Mouse (Mus musculus) cortical plate, adult 2 months (tissue): ENCODE measurements around the gene Bcas3. TPM values are rescaled to one million over a fixed set of nuclear protein-coding genes. Genes with fewer than 3 reads are reported as not detected.
"Not testable (repeated sequence)": the region's sequence is repeated elsewhere in the genome, so short reads cannot be mapped to it uniquely, and the experiment has no call there.

Source experiments
- H3K27ac ChIP-seq: fragments of 200-500 bp; 2 replicates; pipeline ENCODE4 v1.5.1; 2012; ENCODE audit warnings: low read length, control low read depth, inconsistent platforms; ENCODE audit not compliant: insufficient read depth
- H3K4me1 ChIP-seq: fragments of 200-500 bp; 2 replicates; pipeline ENCODE4 v1.6.1; 2011; ENCODE audit warnings: low read length; ENCODE audit not compliant: control insufficient read depth, insufficient read depth
- H3K4me3 ChIP-seq: fragments of 200-500 bp; 2 replicates; pipeline ENCODE4 v1.5.1; 2011; ENCODE audit warnings: mild to moderate bottlenecking, low read length, control low read depth; ENCODE audit not compliant: insufficient read depth
- CTCF ChIP-seq: fragments of 200-500 bp; IDR thresholded peaks from 2 replicates; pipeline ENCODE4 v1.5.1; 2011; ENCODE audit warnings: mild to moderate bottlenecking, control low read depth, low read length; ENCODE audit not compliant: insufficient read depth; ENCODE audit errors: extremely low read depth
- POLR2A ChIP-seq: fragments of 200-500 bp; IDR thresholded peaks from 2 replicates; pipeline ENCODE4 v1.6.1; 2011; ENCODE audit warnings: mild to moderate bottlenecking, low read length, control low read depth; ENCODE audit not compliant: insufficient read depth; ENCODE audit errors: extremely low read depth
- polyA plus RNA-seq: library from polyadenylated mRNA; depleted of rRNA; stranded (reverse); fragments of >200 nt; gene quantifications from 2 replicates; pipeline ENCODE4 v1.2.3, GENCODE M21; 2012

The Bcas3 gene
- polyA plus RNA-seq, 1 experiment: 47.1 TPM

DNA sequence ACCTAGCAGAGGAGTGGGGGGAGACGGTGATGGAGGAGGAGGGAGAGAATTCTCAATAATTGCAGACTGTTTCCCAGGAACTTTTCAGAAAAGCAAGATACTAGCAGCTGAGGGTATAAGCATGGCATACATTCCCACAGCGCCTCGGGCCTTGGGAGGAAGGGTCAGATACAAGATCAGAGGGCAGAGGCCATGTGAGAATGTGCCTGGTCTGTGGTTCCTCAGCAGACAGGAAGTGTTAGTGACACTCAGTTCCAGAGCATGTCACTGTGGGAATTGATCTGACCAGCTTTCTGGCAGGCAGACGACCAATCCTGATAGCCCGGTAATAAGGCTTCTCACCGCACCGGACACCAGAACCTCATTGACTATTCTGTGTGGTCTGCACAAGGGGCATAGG, 357.2 kb downstream of the Bcas3 start:
- H3K4me1 ChIP-seq: no peaks in the 10 kb centered on the region
- no peak for TF ChIP-seq POLR2A
- no peak for TF ChIP-seq CTCF
- no peak overlapping the region for H3K4me3 ChIP-seq
- H3K27ac ChIP-seq: no peak overlapping the region

DNA sequence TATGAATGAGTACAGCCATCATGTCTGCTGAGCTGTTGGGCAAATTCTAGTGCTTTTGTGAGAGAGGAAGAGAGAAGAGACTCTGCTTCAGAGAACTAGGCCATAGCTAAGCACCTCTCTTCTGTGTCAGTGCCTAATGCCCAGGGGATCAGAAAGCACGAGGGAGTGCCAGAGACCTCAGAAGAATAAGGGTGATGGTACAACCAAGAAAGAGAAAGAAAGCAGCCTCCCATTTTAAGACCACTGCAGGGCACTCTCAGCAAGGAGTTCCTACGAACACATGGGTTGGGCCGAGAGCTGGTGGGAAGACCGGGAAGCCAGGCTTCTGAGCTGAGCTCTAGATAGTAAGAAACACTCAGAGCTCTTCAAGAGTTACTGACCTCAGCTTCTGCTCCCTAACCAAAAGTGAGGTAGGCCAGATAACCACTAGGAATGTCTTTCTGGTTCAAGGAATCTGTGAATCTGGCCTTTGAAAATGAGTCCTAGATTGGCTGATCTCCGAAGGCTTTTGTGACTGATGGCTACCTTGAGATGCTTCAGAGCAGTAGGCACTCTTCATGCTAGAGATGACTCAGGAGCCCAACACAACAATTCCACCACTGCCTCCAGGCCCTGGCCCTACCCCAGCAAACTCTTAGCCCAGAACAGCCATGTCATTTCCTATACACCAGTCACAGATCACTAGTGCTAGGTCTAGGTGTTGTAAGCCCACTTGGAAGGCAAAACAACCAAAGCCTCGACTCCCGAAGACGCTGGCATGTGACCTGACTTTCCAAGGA, 359.2 kb downstream of the Bcas3 start:
- Histone ChIP-seq H3K4me3 (no peak overlapping the region), H3K4me1 (no peaks in the 10 kb centered on the region), H3K27ac (no peak overlapping the region; the same call in 1 of the 2 replicates)
- TF ChIP-seq POLR2A (no peak), CTCF (no peak)

DNA sequence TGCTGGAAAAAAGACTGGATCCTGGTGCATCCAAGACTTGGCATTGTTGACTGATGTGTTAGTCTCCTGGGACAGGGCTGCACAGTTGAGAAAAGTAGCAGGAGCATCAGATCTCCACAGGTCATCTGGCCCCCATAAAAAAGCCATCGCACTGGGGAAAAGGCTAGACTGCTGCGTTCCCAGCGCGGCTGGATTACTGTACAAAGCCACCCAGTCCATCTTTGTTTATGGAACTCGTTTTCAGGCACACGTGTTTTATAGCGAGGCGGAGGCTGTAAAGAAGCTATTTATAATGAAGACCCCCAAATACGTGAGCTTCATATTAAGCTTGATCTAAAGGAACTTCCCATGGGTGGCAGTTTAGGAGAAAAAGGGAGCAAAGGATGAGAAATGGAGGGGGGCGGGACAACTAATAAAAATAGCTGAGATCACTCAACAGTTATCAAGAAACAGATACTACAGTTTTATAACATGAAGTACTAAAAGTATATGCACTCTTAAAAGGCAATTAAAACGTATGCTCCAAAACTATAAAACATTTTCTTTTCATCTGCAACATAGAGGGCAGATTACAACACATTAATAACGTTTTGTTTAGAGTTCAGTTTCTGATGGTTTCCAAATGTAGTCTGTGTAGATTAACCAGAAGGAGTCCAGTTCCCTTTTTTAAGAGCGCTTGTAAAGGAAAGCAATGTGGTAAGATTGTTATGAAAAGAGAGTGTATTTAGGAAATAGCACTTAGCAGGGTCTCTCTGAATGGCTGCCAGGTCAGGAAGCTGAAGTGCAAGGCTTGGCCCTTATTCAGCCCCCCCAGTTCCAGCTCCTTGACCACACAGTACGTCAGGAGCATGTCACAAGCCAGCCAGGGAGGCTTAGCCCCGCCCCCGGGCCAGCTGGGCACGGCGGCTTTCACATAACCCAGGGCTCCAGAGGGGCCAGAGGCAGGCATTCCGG, 360.2 kb downstream of the Bcas3 start:
- Histone ChIP-seq H3K27ac (no peak overlapping the region), H3K4me3 (no peak overlapping the region), H3K4me1 (no peaks in the 10 kb centered on the region)
- no peak for TF ChIP-seq POLR2A
- TF ChIP-seq CTCF: no peak

DNA sequence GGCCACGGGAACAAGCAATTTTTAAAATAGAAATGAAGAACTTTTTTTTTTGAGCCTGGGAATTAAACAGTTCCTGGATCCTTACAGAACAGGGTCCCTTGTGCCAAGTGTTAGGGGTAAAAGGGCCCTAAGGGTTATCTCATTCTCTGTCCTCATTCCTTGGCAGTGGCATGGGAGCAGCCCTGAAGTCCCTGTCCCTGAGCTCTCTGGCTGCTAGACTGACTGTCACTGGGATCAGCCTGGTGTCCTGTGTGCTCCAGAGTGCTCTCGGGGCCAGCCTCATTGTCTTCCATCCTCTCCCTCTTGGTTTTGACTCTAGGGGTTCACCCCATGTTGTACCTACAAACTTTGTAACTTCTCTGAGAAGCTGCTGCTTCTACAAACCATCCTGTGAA, 360.8 kb downstream of the Bcas3 start:
- no peak overlapping the region for H3K27ac ChIP-seq
- TF ChIP-seq POLR2A: no peak
- no peak for TF ChIP-seq CTCF
- no peak overlapping the region for H3K4me3 ChIP-seq
- H3K4me1 ChIP-seq: no peaks in the 10 kb centered on the region

DNA sequence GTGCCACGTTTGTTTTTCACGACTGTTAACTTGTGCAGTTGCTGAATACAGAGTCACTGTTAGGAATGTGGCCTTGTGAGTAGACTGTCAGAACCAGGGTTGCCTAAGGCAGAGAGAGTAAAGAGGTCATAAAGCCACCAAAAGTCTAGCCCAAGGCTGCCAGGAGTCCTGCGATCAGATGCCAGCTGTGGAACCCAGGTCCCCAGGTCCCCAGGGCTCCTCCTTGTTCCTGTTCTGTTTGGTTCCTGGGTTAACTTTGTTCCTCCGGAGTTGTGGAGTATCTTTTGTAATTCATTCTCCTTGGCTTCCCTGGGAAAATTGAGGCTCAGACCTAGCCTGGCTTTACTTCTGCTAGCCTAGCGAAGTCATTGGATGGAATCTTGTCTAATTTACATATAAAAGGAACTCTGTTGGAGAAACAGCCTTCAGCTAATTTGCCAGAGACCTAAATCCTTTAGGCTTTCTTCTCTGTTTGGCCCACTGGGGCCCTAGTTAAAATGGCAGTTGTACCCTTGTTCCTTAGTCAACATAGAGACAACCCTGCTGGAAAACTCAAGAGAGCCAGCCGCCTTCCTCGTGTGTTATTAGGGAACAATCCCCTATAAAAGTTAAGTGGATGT, 361.5 kb downstream of the Bcas3 start:
- no peak for TF ChIP-seq CTCF
- TF ChIP-seq POLR2A: no peak
- H3K27ac ChIP-seq: no peak overlapping the region

DNA sequence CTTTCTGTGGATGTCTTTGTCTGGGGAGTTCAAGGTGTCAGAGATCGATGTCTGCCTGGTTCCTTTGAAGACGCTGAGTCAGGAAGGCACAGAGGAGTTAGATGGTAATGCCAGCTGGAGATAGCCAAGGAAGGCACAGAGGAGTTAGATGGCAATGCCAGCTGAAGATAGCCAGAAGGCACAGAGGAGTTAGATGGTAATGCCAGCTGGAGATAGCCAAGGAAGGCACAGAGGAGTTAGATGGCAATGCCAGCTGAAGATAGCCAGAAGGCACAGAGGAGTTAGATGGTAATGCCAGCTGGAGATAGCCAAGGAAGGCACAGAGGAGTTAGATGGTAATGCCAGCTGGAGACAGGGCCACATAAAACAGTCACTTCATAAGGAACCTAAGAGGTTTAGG, 363.8 kb downstream of the Bcas3 start:
- not testable (repeated sequence) for H3K27ac ChIP-seq, H3K4me3 ChIP-seq, H3K4me1 ChIP-seq

More for the DNA sequence above, 361.5 kb downstream of the Bcas3 start:
- Histone ChIP-seq H3K4me3 (no peak overlapping the region), H3K4me1 (no peaks in the 10 kb centered on the region)

DNA sequence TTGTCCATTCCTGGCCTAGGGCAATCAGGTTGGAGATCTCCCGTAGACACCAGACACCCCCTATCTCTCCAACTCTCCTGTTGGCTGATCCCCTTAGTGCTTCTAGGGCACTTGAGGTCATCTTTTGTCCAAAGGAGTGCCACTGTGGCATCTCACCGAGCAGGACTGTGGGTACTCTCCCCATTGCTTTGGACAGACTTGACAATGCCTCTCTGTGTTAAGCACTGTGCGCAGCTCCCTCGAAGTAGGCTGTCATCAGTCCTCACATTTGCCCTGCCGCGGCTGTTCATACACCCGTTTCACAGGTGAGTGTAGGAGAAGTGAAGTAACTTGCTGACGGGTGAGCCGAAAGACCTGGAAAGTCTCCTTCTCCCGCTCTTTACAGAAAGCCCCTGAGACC, 366.1 kb downstream of the Bcas3 start:
- TF ChIP-seq POLR2A (no peak), CTCF (no peak)
- no peak overlapping the region for H3K4me3 ChIP-seq
- no peak overlapping the region for H3K27ac ChIP-seq
- no peaks in the 10 kb centered on the region for H3K4me1 ChIP-seq

DNA sequence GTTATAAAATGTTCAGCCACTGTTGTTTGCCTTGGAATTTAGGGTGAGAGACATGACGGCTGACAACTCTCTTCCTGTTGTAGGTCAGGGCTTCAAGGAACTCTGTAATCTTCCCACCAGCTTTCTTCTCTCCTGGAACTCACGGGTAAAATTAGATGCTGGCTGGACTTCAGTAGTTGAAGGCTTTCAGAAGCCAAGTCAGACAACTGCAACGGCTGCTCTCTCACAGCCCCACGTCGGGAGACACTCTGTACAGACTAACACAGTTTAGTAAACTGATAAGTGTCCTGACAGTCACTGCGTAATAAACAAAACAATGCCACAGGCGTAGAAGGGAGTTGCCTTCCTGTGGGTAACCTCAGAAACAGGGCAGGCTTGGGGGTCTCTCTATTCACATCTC, 366.8 kb downstream of the Bcas3 start:
- no peak overlapping the region for H3K27ac ChIP-seq
- TF ChIP-seq POLR2A (no peak), CTCF (no peak)
- no peak overlapping the region for H3K4me3 ChIP-seq
- H3K4me1 ChIP-seq: no peaks in the 10 kb centered on the region

DNA sequence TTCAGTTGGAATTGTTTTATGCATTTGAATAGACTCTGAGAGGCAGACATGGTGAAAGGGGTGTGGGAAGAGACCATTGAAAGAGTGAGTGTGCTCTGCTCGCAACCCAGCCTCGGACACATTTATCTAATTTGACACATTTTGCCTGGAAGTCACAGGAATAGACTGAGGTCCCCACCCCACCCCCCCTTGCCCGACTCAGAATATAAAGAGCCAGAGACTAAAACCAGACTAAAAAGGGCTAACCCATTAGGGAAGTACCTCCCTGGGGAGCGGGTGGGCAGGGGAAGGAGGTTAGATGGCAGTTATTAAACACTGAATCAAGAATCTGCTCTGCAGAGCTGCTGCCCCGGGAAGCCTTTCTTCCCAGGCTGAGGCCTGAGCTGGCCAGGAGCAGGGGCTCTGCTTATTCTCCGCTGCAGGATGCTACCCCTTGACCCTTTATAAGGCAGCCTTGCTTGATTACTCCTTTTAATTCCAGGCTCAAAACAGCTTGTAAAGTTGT, 367.4 kb downstream of the Bcas3 start:
- Histone ChIP-seq H3K4me1 (no peaks in the 10 kb centered on the region), H3K27ac (no peak overlapping the region), H3K4me3 (no peak overlapping the region)
- no peak for TF ChIP-seq CTCF
- no peak for TF ChIP-seq POLR2A
